Mouse (Mus musculus) lung, postnatal 4 days (tissue): ENCODE measurements at regions not wholly inside any gene's neighbourhood (a gene's known extent, or its start where the extent isn't known, plus 50 kb on each side); places are given as distances from the start of the nearest gene placed in this dataset.

ENCODE experiments used
- DNase-seq, 2 experiments: peaks; one replicate each; pipeline ENCODE4 v3.0.0; 2021

GRCm38 (mm10) chr8:8562268-8562667 is 98.8 kb downstream of the Efnb2 start:
- no peak for DNase-seq

- DNase-seq: no peak
Measured at GRCm38 (mm10) chr8:8558050-8558449, 103.0 kb downstream of the Efnb2 start.

- no peak for DNase-seq
Measured at GRCm38 (mm10) chr8:8556152-8556551, 104.9 kb downstream of the Efnb2 start.

GRCm38 (mm10) chr8:8554691-8555090 is 106.4 kb downstream of the Efnb2 start:
- DNase-seq: no peak

- no peak for DNase-seq
Measured at GRCm38 (mm10) chr8:8552779-8553178, 108.3 kb downstream of the Efnb2 start.

- no peak for DNase-seq
Measured at GRCm38 (mm10) chr8:8536626-8537025, 124.4 kb downstream of the Efnb2 start.

GRCm38 (mm10) chr8:8534787-8535186 is 126.3 kb downstream of the Efnb2 start:
- DNase-seq: no peak

GRCm38 (mm10) chr8:8532907-8533306 is 128.1 kb downstream of the Efnb2 start:
- DNase-seq: no peak

- no peak for DNase-seq
Measured at GRCm38 (mm10) chr8:8530540-8530939, 130.5 kb downstream of the Efnb2 start.

GRCm38 (mm10) chr8:8521532-8521931 is 139.5 kb downstream of the Efnb2 start:
- no peak for DNase-seq

- DNase-seq: no peak
Measured at GRCm38 (mm10) chr8:8519772-8520191, 141.3 kb downstream of the Efnb2 start.

GRCm38 (mm10) chr8:8517599-8517998 is 143.4 kb downstream of the Efnb2 start:
- no peak for DNase-seq

GRCm38 (mm10) chr8:8516272-8516671 is 144.8 kb downstream of the Efnb2 start:
- DNase-seq: no peak

- DNase-seq: no peak
Measured at GRCm38 (mm10) chr8:8499921-8500320, 161.1 kb downstream of the Efnb2 start.

- DNase-seq: no peak
Measured at GRCm38 (mm10) chr8:8498753-8499152, 162.3 kb downstream of the Efnb2 start.

- no peak for DNase-seq
Measured at GRCm38 (mm10) chr8:8495472-8495871, 165.6 kb downstream of the Efnb2 start.

GRCm38 (mm10) chr8:8494281-8494680 is 166.8 kb downstream of the Efnb2 start:
- DNase-seq: no peak

GRCm38 (mm10) chr8:8491908-8492307 is 169.1 kb downstream of the Efnb2 start:
- DNase-seq: no peak

- DNase-seq: no peak
Measured at GRCm38 (mm10) chr8:8489784-8490183, 171.3 kb downstream of the Efnb2 start.

- peak; percentile 23 to 58 for DNase-seq
Measured at GRCm38 (mm10) chr8:8488695-8489571, 172.1 kb downstream of the Efnb2 start.

GRCm38 (mm10) chr8:8488191-8488694 is 172.8 kb downstream of the Efnb2 start:
- DNase-seq: no peak

GRCm38 (mm10) chr8:8487706-8488105 is 173.3 kb downstream of the Efnb2 start:
- no peak for DNase-seq

- no peak for DNase-seq
Measured at GRCm38 (mm10) chr8:8486866-8487265, 174.2 kb downstream of the Efnb2 start.

GRCm38 (mm10) chr8:8485252-8485651 is 175.8 kb downstream of the Efnb2 start:
- DNase-seq: no peak

- DNase-seq: no peak
Measured at GRCm38 (mm10) chr8:8484546-8484945, 176.5 kb downstream of the Efnb2 start.
